Mouse (Mus musculus) heart, adult 2 months (tissue): ENCODE data around the gene Syngr3. TPM values are rescaled to one million over a fixed set of nuclear protein-coding genes. Genes with fewer than 3 reads are reported as not detected.

ENCODE experiments used
- DNase-seq, 2 experiments: peaks; one replicate each; pipeline ENCODE4 v3.0.0; 2021
- H3K27ac ChIP-seq: fragments of 200-600 bp; 2 replicates; pipeline ENCODE4 v1.8.1; 2022
- H3K27me3 ChIP-seq: fragments of 200-500 bp; 2 replicates; pipeline ENCODE4 v1.6.1; 2012; ENCODE audit warnings: mild to moderate bottlenecking, low read length, inconsistent platforms, mixed read lengths; ENCODE audit not compliant: control insufficient read depth, insufficient read depth
- H3K36me3 ChIP-seq: fragments of 200-500 bp; 2 replicates; pipeline ENCODE4 v1.6.1; 2012; ENCODE audit warnings: low read length, inconsistent platforms; ENCODE audit not compliant: control insufficient read depth, insufficient read depth
- H3K4me1 ChIP-seq: fragments of 200-500 bp; 2 replicates; pipeline ENCODE4 v1.6.1; 2011; ENCODE audit warnings: low read length; ENCODE audit not compliant: control insufficient read depth, insufficient read depth
- H3K4me3 ChIP-seq: fragments of 200-600 bp; 2 replicates; pipeline ENCODE4 v1.8.1; 2022
- H3K79me2 ChIP-seq: fragments of 200-500 bp; replicated peaks from 2 replicates; pipeline ENCODE4 v1.6.1; 2012; ENCODE audit warnings: mild to moderate bottlenecking, inconsistent platforms, low read length, moderate library complexity, mixed read lengths; ENCODE audit not compliant: control insufficient read depth, insufficient read depth
- H3K9ac ChIP-seq: fragments of 200-500 bp; 2 replicates; pipeline ENCODE4 v1.6.1; 2012; ENCODE audit warnings: low read depth, mild to moderate bottlenecking, control low read depth, inconsistent platforms, low read length, mixed read lengths
- CTCF ChIP-seq: fragments of 200-600 bp; IDR thresholded peaks from 2 replicates; pipeline ENCODE4 v1.8.1; 2022; ENCODE audit warnings: antibody characterized with exemption, mild to moderate bottlenecking, moderate library complexity
- EP300 ChIP-seq: fragments of 200-500 bp; IDR thresholded peaks from 2 replicates; pipeline ENCODE4 v1.6.1; 2011; ENCODE audit warnings: low read depth, low read length, control low read depth; ENCODE audit not compliant: insufficient read depth
- POLR2A ChIP-seq: fragments of 200-500 bp; IDR thresholded peaks from 2 replicates; pipeline ENCODE4 v1.6.1; 2011; ENCODE audit warnings: mild to moderate bottlenecking, low read depth, low read length, control low read depth; ENCODE audit not compliant: insufficient read depth
- WGBS: fragments of 180-500 bp; shearing (Covaris S2); methylation state at CpG from one replicate; pipeline ENCODE4 v1.1.7; 2018; 5-methylcytosine and 5-hydroxymethylcytosine counted together
- intact Hi-C: fragments of 180-260 bp; cut with DNase I; formaldehyde crosslinking; loops from one replicate; pipeline ENCODE4 v1.15.1; 2025
- polyA plus RNA-seq: library from polyadenylated mRNA; depleted of rRNA; stranded (reverse); fragments of >200 nt; gene quantifications from 2 replicates; pipeline ENCODE4 v1.2.3, GENCODE M21; 2012
- total RNA-seq, 2 experiments: library from RNA; stranded (reverse); gene quantifications; 2 replicates each; pipeline ENCODE4 v1.2.3; 2021

The Syngr3 gene
- total and polyA plus RNA-seq, 3 experiments: 0.16 to 0.43 (median 0.30) TPM

- Histone ChIP-seq H3K4me3 (peak within 1 kb of the TSS; percentile 44), H3K79me2 (no peaks in the 10 kb centered on the region), H3K27ac (peak within 1 kb of the TSS; percentile 87), H3K4me1 (peaks cover 2% of the 10 kb centered on the region), H3K27me3 (no peaks in the 10 kb centered on the region), H3K9ac (peak within 1 kb of the TSS; percentile 60), H3K36me3 (no peaks in the 10 kb centered on the region)
- peak; percentile 55 to 65 for DNase-seq
- no peak for TF ChIP-seq CTCF
- TF ChIP-seq EP300: no peak
- peak; percentile 65; the same call in 1 of the 2 replicates for TF ChIP-seq POLR2A
- intact Hi-C loops: no loop called here
- WGBS: 56% methylated on average over 2 of the region's 2 CpGs
Observed at GRCm38 (mm10) chr17:24727618-24728017, 37.9 kb upstream of the Syngr3 start, which contains the start of gene Rpl3l. Rpl3l (plus strand) TSS chr17:24727820.

- Histone ChIP-seq H3K9ac (no peak overlapping the region), H3K27ac (no peak overlapping the region), H3K27me3 (no peaks in the 10 kb centered on the region), H3K4me1 (peaks cover 7% of the 10 kb centered on the region), H3K4me3 (no peak overlapping the region), H3K79me2 (no peaks in the 10 kb centered on the region), H3K36me3 (peaks cover 12% of the 10 kb centered on the region)
- TF ChIP-seq POLR2A (no peak), EP300 (no peak), CTCF (peak; percentile 32)
- 67% methylated on average over 3 of the region's 3 CpGs for WGBS
- intact Hi-C loops: no loop called here
- DNase-seq: no peak
Observed at GRCm38 (mm10) chr17:24725637-24726390, 36.1 kb upstream of the Syngr3 start.

GRCm38 (mm10) chr17:24724184-24724583 is 34.4 kb upstream of the Syngr3 start, which contains the start of gene Ndufb10:
Ndufb10 (minus strand) TSS chr17:24724478.
- TF ChIP-seq EP300: peak; percentile 79
- peak; percentile 95 for TF ChIP-seq CTCF
- TF ChIP-seq POLR2A: peak; percentile 99
- H3K4me1 ChIP-seq: peaks cover 7% of the 10 kb centered on the region
- no peaks in the 10 kb centered on the region for H3K27me3 ChIP-seq
- H3K36me3 ChIP-seq: peaks cover 12% of the 10 kb centered on the region
- peak within 1 kb of the TSS; percentile 73 for H3K4me3 ChIP-seq
- peak within 1 kb of the TSS; percentile 98 for H3K27ac ChIP-seq
- DNase-seq: peak; percentile 95 to 97
- under 1% methylated on average over 30 of the region's 30 CpGs for WGBS
- H3K9ac ChIP-seq: peak within 1 kb of the TSS; percentile 97
- intact Hi-C loops: no loop called here
- H3K79me2 ChIP-seq: no peaks in the 10 kb centered on the region

- WGBS: under 1% methylated on average over 15 of the region's 15 CpGs
- no peak for DNase-seq
- H3K4me1 ChIP-seq: peaks cover 7% of the 10 kb centered on the region
- TF ChIP-seq POLR2A (no peak), CTCF (no peak), EP300 (no peak)
- H3K79me2 ChIP-seq: no peaks in the 10 kb centered on the region
- H3K36me3 ChIP-seq: peaks cover 12% of the 10 kb centered on the region
- peak overlapping the region; percentile 97 for H3K9ac ChIP-seq
- H3K27me3 ChIP-seq: no peaks in the 10 kb centered on the region
- intact Hi-C loops: no loop called here
- H3K27ac ChIP-seq: peak overlapping the region; percentile 98
- H3K4me3 ChIP-seq: peak overlapping the region; percentile 73
Observed at GRCm38 (mm10) chr17:24723881-24724180, 34.1 kb upstream of the Syngr3 start.

- TF ChIP-seq POLR2A: no peak
- TF ChIP-seq CTCF: no peak
- TF ChIP-seq EP300: no peak
- intact Hi-C loops: no loop called here
- H3K27ac ChIP-seq: peak overlapping the region; percentile 98
- H3K9ac ChIP-seq: peak overlapping the region; percentile 97
- H3K4me1 ChIP-seq: peaks cover 7% of the 10 kb centered on the region
- H3K79me2 ChIP-seq: no peaks in the 10 kb centered on the region
- WGBS: under 1% methylated on average over 12 of the region's 12 CpGs
- no peak for DNase-seq
- peaks cover 12% of the 10 kb centered on the region for H3K36me3 ChIP-seq
- no peaks in the 10 kb centered on the region for H3K27me3 ChIP-seq
- peak overlapping the region; percentile 73 for H3K4me3 ChIP-seq
Observed at GRCm38 (mm10) chr17:24723122-24723880, 33.5 kb upstream of the Syngr3 start.
